Mouse (Mus musculus) B cell, adult 2 months (primary cell): ENCODE measurements at regions not wholly inside any gene's neighbourhood (a gene's known extent, or its start where the extent isn't known, plus 50 kb on each side); places are given as distances from the start of the nearest gene placed in this dataset.

Experiments used
- DNase-seq, 2 experiments: peaks; one replicate each; pipeline ENCODE4 v3.0.0; 2022

GRCm38 (mm10) chr17:45235401-45235800 lies 198.1 kb downstream of the Cdc5l start:
- no peak for DNase-seq

DNA sequence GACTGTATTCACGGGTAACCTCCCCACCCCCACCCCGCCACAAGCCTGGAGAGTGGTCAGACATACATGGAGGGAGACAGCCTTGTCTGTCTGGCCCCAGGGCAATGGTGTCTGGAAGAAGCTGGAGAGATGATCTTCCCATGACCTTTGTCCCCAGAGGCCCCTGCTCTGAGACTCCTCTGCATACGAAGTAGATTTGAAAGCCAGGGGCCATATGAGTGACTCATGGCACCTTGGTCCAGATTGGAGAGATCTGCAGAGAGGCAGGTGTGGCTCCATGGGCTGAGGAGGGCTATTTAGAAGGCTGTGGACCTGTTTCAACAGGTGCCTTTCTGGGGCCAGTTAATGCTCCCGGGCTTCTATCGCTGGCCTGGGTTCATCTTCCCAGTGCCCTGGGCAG lies 200.7 kb downstream of the Cdc5l start:
- DNase-seq = no peak

DNA sequence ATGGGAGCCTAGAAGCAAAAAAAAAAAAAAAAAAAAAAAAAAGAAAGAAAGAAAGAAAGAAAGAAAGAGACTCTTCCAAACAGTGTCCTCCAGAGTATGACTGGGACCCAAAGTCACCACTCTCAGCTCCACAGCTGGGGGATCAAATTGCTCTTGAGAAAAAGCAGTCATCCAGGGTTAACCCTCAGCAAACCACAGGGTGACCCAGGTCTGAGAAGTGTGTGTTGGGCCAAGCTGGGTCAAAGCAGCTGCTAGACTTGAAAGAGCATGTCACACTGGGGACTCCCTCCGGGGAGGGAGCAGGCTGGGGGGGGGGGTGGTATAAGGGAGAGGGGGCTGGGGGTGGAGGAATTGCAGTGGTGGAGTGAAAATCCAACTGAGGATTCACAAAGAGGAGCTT lies 206.3 kb downstream of the Cdc5l start:
- no peak for DNase-seq

DNA sequence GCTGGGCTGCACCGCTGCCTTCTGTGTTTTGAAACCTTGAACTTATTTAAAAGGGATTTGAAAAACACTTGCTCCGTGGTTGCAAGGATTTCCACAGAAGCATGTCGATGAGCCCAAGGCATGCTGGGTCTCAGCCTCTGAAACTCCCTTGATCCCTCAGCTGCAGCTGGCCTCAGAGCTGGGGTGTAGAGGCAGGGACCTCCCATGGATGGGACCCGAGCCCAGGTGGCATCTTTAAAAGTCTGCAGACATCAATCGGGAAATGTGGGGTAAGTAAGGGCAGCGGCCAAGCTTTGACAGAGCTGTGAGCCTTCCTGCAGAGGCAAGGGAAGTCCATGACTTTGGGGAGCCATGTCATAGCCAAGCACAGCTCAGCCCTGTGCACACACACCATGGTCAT lies 207.1 kb downstream of the Cdc5l start:
- no peak for DNase-seq

DNA sequence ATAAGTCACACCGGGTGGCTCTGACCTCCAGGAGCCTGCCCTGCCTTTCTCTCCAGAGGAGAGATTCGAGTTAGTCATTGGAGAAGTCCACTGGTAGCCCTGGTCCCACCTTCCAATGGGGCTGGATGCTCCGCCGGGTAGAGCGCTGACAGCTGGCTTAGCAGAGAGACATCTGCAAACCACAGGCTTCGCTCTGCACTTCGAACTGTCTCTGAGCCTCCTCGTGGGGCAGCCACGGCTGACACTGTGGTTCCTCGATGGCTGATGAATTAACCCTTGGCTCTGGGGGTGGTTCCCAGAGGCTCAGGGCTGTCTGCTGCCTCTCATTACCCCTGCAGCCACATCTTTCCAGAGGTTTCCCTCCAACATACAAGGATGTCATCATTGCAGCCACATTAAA lies 211.9 kb downstream of the Cdc5l start:
- no peak for DNase-seq

DNA sequence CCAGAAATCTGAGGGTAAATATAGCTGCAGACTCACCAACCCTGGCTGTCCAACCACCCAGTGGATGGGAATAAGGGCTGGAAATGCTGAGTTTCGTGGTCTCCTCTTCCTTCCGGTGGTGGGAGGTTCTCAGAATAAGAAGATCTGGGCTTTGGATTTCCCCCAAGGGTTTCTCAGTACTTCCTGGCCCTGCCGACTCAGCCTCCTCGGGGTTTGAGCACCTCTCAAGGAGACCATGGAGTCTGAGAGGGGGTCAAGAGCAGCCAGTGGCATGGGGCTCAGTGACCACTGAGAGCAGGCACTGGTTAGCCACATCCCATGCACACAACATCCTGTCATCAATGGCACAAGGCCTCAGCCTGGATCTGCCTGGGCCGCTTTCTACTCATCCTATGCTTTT lies 216.4 kb downstream of the Cdc5l start:
- DNase-seq = no peak

DNA sequence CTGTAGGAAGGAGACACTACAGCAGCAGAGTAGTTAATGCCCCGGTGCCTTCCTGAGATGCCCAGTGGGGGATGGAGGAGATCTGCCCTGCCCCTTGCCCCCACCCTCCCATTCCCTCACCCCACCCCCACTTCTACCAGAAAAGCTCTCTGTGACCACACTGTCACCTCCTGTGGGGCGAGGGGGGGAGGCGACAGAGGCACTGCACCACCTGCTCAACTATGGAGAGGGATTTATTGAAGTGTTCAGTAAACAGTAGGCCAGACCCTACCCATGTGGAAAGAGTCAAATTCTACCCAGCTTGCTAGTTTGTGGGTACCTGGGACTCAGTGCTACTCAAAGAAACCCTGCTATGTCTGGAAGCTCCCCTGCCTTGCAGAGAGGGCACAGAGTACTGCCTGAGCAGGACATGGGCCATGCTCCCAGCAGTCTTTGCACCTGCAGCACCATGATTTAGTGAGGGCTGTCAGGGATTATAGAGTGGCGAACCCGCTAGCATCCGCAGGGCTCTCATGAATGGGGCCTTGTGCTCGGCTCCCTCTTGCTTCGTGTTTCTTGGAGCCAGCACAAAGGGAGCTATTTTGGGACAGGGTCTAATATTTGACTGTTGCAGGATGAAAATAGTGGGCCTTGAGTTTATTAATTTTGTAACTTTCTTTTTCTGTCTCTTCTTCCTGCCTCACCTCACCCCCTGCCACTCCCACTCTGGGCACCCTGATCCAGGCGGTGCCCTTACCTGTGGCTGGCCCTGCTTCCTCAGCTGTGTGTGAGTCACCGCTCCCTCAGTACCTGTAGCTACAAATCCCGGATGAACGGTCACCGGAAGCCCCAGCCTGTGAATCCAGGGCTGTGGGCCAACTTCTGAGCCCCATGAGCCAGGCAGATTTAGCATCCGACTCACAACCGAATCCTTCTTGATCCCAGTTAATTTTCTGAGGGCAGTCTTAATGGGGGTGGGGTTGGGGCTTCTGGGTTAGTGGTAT lies 218.2 kb downstream of the Cdc5l start:
- DNase-seq = no peak

GRCm38 (mm10) chr17:45210984-45211383 lies 222.6 kb downstream of the Cdc5l start:
- DNase-seq = no peak

GRCm38 (mm10) chr17:45209387-45209663 lies 224.2 kb downstream of the Cdc5l start:
- DNase-seq = no peak

DNA sequence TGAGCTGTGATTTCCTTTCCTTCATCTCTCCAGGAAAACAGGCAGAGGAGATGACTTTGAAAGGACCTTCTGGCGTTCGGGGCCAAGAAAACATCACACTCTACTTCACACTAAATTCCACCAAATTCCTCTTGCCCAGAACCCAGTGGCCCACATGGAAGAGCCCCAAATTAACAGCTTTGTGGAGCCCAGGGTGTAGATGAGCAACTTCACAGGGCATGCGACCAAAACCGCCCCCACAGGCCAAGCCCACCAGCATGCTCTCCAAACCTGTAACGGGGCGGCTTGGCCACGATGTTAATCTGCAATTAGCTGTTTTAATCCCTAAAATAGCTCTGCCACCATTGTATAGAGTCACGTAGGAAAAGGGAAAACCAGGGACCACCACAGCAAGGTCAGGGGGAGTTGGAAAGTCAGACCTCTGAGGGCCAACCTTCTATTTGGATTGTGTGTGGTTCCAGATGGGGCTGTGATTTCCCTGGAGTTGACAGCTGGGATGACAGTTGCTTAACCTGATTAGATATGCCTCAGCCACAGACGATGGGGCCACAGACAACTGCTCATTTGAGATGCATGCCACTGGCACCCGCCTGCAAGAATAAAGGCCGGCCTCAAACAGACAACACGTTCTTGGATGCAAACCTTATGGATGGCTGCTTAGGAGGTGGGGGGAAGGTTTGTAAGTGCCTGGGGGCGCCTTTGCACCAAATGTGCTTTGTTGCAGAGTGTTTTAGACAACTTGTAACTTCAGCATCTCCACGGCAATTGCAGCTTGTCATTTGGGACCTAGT lies 224.7 kb downstream of the Cdc5l start:
- DNase-seq = no peak

- DNase-seq = no peak
Measured at GRCm38 (mm10) chr17:45195779-45196178, 237.8 kb downstream of the Cdc5l start.

GRCm38 (mm10) chr17:45194786-45195281 lies 238.7 kb downstream of the Cdc5l start:
- DNase-seq = no peak

- no peak for DNase-seq
Measured at GRCm38 (mm10) chr17:45193456-45194025, 240.0 kb downstream of the Cdc5l start.

DNA sequence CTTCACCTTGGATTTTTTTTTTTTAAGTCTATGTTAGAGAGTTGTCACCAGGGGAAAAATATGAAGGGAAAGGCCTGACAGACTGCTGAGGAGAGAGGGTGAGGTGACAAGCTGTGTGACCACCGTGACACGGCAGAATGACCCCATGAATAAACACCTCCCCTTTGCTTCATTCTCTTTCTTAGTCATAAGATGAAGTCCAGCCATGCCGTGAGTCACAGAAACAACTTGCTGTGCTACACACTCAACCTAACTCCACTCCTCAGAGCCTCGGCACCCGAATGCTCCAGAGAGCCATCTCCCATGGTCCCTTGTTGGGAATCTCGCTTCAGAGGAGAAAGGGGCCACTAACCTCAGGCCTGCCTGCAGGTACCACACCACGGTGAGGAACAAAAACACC lies 246.1 kb downstream of the Cdc5l start:
- no peak for DNase-seq

- no peak for DNase-seq
Measured at GRCm38 (mm10) chr17:45176340-45176739, 257.2 kb downstream of the Cdc5l start.

GRCm38 (mm10) chr17:45169257-45169994 lies 264.1 kb downstream of the Cdc5l start:
- DNase-seq = no peak
